Mouse (Mus musculus) hindbrain, postnatal 0 days (tissue): ENCODE results near the gene Gadd45gip1. TPM values are rescaled to one million over a fixed set of nuclear protein-coding genes. Genes with fewer than 3 reads are reported as not detected.
"Not testable (repeated sequence)": the region's sequence is repeated elsewhere in the genome, so short reads cannot be mapped to it uniquely, and the experiment has no call there.

Experiments used
- ATAC-seq: fragments of 200-750 bp; cut with Nextera tagmentation; 2 replicates; pipeline ENCODE4 v1.8.0; 2017; ENCODE audit warnings: mild to moderate bottlenecking, moderate TSS enrichment, moderate library complexity
- DNase-seq: peaks from one replicate; pipeline ENCODE4 v3.0.0-alpha.2; 2015; ENCODE audit warnings: low spot score
- H3K27ac ChIP-seq: fragments of 300-500 bp; sonication (generic); 2 replicates; pipeline ENCODE4 v1.5.1; 2014; ENCODE audit warnings: mild to moderate bottlenecking
- H3K27me3 ChIP-seq: fragments of 300-500 bp; sonication (generic); 2 replicates; pipeline ENCODE4 v1.6.1; 2014; ENCODE audit warnings: low read length, mixed read lengths; ENCODE audit not compliant: insufficient read depth
- H3K36me3 ChIP-seq: fragments of 300-500 bp; sonication (generic); 2 replicates; pipeline ENCODE4 v1.6.1; 2014; ENCODE audit warnings: low read length, mixed read lengths; ENCODE audit not compliant: insufficient read depth
- H3K4me1 ChIP-seq: fragments of 300-500 bp; sonication (generic); 2 replicates; pipeline ENCODE4 v1.6.1; 2014; ENCODE audit warnings: antibody characterized with exemption, low read length, mixed read lengths; ENCODE audit not compliant: insufficient read depth
- H3K4me2 ChIP-seq: fragments of 300-500 bp; sonication (generic); 2 replicates; pipeline ENCODE4 v1.6.1; 2014; ENCODE audit warnings: low read depth, mild to moderate bottlenecking, low read length, moderate library complexity, mixed read lengths
- H3K4me3 ChIP-seq: fragments of 300-500 bp; sonication (generic); 2 replicates; pipeline ENCODE4 v1.5.1; 2014; ENCODE audit warnings: low read length
- H3K9ac ChIP-seq: fragments of 300-500 bp; sonication (generic); replicated peaks from 2 replicates; pipeline ENCODE4 v1.6.1; 2014; ENCODE audit warnings: mild to moderate bottlenecking, low read length, moderate library complexity, mixed read lengths
- H3K9me3 ChIP-seq: fragments of 300-500 bp; sonication (generic); 2 replicates; pipeline ENCODE4 v1.6.1; 2016; ENCODE audit warnings: low read length, mixed read lengths
- CTCF ChIP-seq: IDR thresholded peaks from 2 replicates; pipeline ENCODE4 v1.5.1; 2016; ENCODE audit warnings: antibody characterized with exemption, control low read depth, low read depth
- WGBS: fragments of 180-500 bp; shearing (Covaris S2); extraction: QIAGEN DNeasy Blood & Tissue Kit; methylation state at CpG from one replicate; pipeline ENCODE4 v1.1.7; 2014; 5-methylcytosine and 5-hydroxymethylcytosine counted together
- polyA plus RNA-seq: library from polyadenylated mRNA; unstranded; fragments of >200 nt; fragmentation: Nextera tagmentation; extraction: Ambion mirVana; gene quantifications from 2 replicates; pipeline ENCODE4 v1.2.1, GENCODE M21; 2015
- total RNA-seq: library from RNA; depleted of rRNA; stranded (reverse); fragments of >200 nt; gene quantifications from 2 replicates; pipeline ENCODE4 v1.2.3, GENCODE M21; 2014

Gene Gadd45gip1
- total and polyA plus RNA-seq, 2 experiments from 2014 or later: 34.1 to 43.4 TPM

- no peaks in the 10 kb centered on the region for H3K36me3 ChIP-seq
- DNase-seq (no peak), ATAC-seq (peak; percentile 16)
- H3K4me1 ChIP-seq: 0 out of 2 replicates have a peak, but pooled peaks cover 15% of the 10 kb centered on the region
- no peak for TF ChIP-seq CTCF
- H3K27me3 ChIP-seq: no peaks in the 10 kb centered on the region
- 67% methylated on average over 11 of the region's 11 CpGs for WGBS
- H3K27ac ChIP-seq: peak overlapping the region; percentile 76
- no peaks in the 10 kb centered on the region for H3K9me3 ChIP-seq
- no peak overlapping the region for H3K4me3 ChIP-seq
- H3K4me2 ChIP-seq: no peak overlapping the region
- H3K9ac ChIP-seq: 0 out of 2 replicates have a peak overlapping the region, but pooled peaks have one; percentile 28
Measured at GRCm38 (mm10) chr8:84814240-84814554, 17.1 kb upstream of the Gadd45gip1 start.

GRCm38 (mm10) chr8:84814555-84815441, 16.5 kb upstream of the Gadd45gip1 start:
- Histone ChIP-seq H3K4me1 (0 out of 2 replicates have a peak, but pooled peaks cover 15% of the 10 kb centered on the region), H3K36me3 (no peaks in the 10 kb centered on the region), H3K27ac (peak overlapping the region; percentile 76), H3K9me3 (no peaks in the 10 kb centered on the region), H3K27me3 (no peaks in the 10 kb centered on the region), H3K9ac (peak overlapping the region; percentile 28; the same call in 1 of the 2 replicates), H3K4me3 (no peak overlapping the region), H3K4me2 (0 out of 2 replicates have a peak overlapping the region, but pooled peaks have one; percentile 13)
- ATAC-seq: peak; percentile 34
- no peak for TF ChIP-seq CTCF
- peak; percentile 76 for DNase-seq
- WGBS: 19% methylated on average over 19 of the region's 19 CpGs

- Histone ChIP-seq H3K9me3 (no peaks in the 10 kb centered on the region), H3K4me2 (0 out of 2 replicates have a peak overlapping the region, but pooled peaks have one; percentile 13), H3K27ac (peak overlapping the region; percentile 76), H3K27me3 (no peaks in the 10 kb centered on the region), H3K4me1 (0 out of 2 replicates have a peak, but pooled peaks cover 15% of the 10 kb centered on the region), H3K9ac (no peak overlapping the region), H3K36me3 (no peaks in the 10 kb centered on the region), H3K4me3 (no peak overlapping the region)
- ATAC-seq: peak; percentile 67
- peak; percentile 98 for TF ChIP-seq CTCF
- WGBS: 15% methylated on average over 9 of the region's 9 CpGs
- peak; percentile 94 for DNase-seq
Measured at GRCm38 (mm10) chr8:84815547-84815946, 15.8 kb upstream of the Gadd45gip1 start.

GRCm38 (mm10) chr8:84816117-84816516, 15.2 kb upstream of the Gadd45gip1 start:
- no peaks in the 10 kb centered on the region for H3K27me3 ChIP-seq
- 72% methylated on average over 17 of the region's 17 CpGs for WGBS
- H3K9ac ChIP-seq: no peak overlapping the region
- TF ChIP-seq CTCF: no peak
- H3K4me1 ChIP-seq: 0 out of 2 replicates have a peak, but pooled peaks cover 13% of the 10 kb centered on the region
- no peak for ATAC-seq
- 0 out of 2 replicates have a peak overlapping the region, but pooled peaks have one; percentile 76 for H3K27ac ChIP-seq
- no peak overlapping the region for H3K4me2 ChIP-seq
- no peaks in the 10 kb centered on the region for H3K9me3 ChIP-seq
- no peak for DNase-seq
- H3K4me3 ChIP-seq: no peak overlapping the region
- H3K36me3 ChIP-seq: no peaks in the 10 kb centered on the region

GRCm38 (mm10) chr8:84822723-84823122, 8.6 kb upstream of the Gadd45gip1 start, which contains the start of gene Dand5:
Gene Dand5, minus strand, starts transcription at chr8:84822823.
- ATAC-seq (no peak), DNase-seq (no peak)
- 53% methylated on average over 3 of the region's 3 CpGs for WGBS
- Histone ChIP-seq H3K4me1 (no peaks in the 10 kb centered on the region), H3K4me3 (peak within 1 kb of the TSS; percentile 27), H3K36me3 (no peaks in the 10 kb centered on the region), H3K9me3 (no peaks in the 10 kb centered on the region), H3K27me3 (no peaks in the 10 kb centered on the region), H3K4me2 (peak within 1 kb of the TSS; percentile 51), H3K27ac (no peak within 1 kb of the TSS), H3K9ac (peak within 1 kb of the TSS; percentile 18; the same call in 1 of the 2 replicates)
- TF ChIP-seq CTCF: no peak

- Histone ChIP-seq H3K9ac (peak overlapping the region; percentile 18; the same call in 1 of the 2 replicates), H3K27ac (no peak overlapping the region), H3K4me2 (peak overlapping the region; percentile 51), H3K9me3 (no peaks in the 10 kb centered on the region), H3K36me3 (no peaks in the 10 kb centered on the region), H3K27me3 (no peaks in the 10 kb centered on the region), H3K4me1 (no peaks in the 10 kb centered on the region), H3K4me3 (peak overlapping the region; percentile 27)
- DNase-seq (peak; percentile 91), ATAC-seq (peak; percentile 88)
- peak; percentile 93 for TF ChIP-seq CTCF
- WGBS: under 1% methylated on average over 18 of the region's 18 CpGs
Measured at GRCm38 (mm10) chr8:84823653-84824052, 7.7 kb upstream of the Gadd45gip1 start.

GRCm38 (mm10) chr8:84825636-84826035, 5.7 kb upstream of the Gadd45gip1 start:
- Histone ChIP-seq H3K27me3 (no peaks in the 10 kb centered on the region), H3K9me3 (no peaks in the 10 kb centered on the region), H3K4me1 (no peaks in the 10 kb centered on the region), H3K9ac (no peak overlapping the region), H3K36me3 (no peaks in the 10 kb centered on the region), H3K27ac (no peak overlapping the region), H3K4me2 (no peak overlapping the region), H3K4me3 (no peak overlapping the region)
- WGBS: 79% methylated on average over 4 of the region's 4 CpGs
- TF ChIP-seq CTCF: no peak
- no peak for DNase-seq
- no peak for ATAC-seq

GRCm38 (mm10) chr8:84826518-84826917, 4.8 kb upstream of the Gadd45gip1 start:
- not testable (repeated sequence) for H3K4me2 ChIP-seq, H3K36me3 ChIP-seq, H3K27me3 ChIP-seq, H3K27ac ChIP-seq, H3K4me1 ChIP-seq, ATAC-seq, H3K4me3 ChIP-seq, H3K9me3 ChIP-seq, H3K9ac ChIP-seq, DNase-seq
- 91% methylated on average over 2 of the region's 2 CpGs for WGBS
